Mouse (Mus musculus) thymus, adult 2 months (tissue): Measurements from ENCODE around the gene Plxdc1. TPM values are rescaled to one million over a fixed set of nuclear protein-coding genes. Genes with fewer than 3 reads are reported as not detected.

Source experiments
- DNase-seq: peaks from one replicate; pipeline ENCODE4 v3.0.0; 2021
- H3K27ac ChIP-seq: fragments of 200-500 bp; 2 replicates; pipeline ENCODE4 v1.5.1; 2012; ENCODE audit warnings: low read length, control low read depth; ENCODE audit not compliant: control insufficient read depth, insufficient read depth
- H3K27me3 ChIP-seq: fragments of 200-500 bp; 2 replicates; pipeline ENCODE4 v1.6.1; 2012; ENCODE audit warnings: mild to moderate bottlenecking, low read length, moderate library complexity, mixed read lengths; ENCODE audit not compliant: control insufficient read depth, insufficient read depth
- H3K36me3 ChIP-seq: fragments of 200-500 bp; 2 replicates; pipeline ENCODE4 v1.6.1; 2012; ENCODE audit warnings: mild to moderate bottlenecking, low read length, moderate library complexity; ENCODE audit not compliant: control insufficient read depth, insufficient read depth
- H3K4me1 ChIP-seq: fragments of 200-500 bp; replicated peaks from 2 replicates; pipeline ENCODE4 v1.6.1; 2012; ENCODE audit warnings: low read length; ENCODE audit not compliant: control insufficient read depth, insufficient read depth
- H3K4me3 ChIP-seq: fragments of 200-500 bp; 2 replicates; pipeline ENCODE4 v1.5.1; 2012; ENCODE audit warnings: mild to moderate bottlenecking, low read length, control low read depth, moderate library complexity; ENCODE audit not compliant: control insufficient read depth, insufficient read depth
- CTCF ChIP-seq: fragments of 200-500 bp; IDR thresholded peaks from 2 replicates; pipeline ENCODE4 v1.5.1; 2012; ENCODE audit warnings: mild to moderate bottlenecking, control low read depth, low read length, moderate library complexity, borderline replicate concordance; ENCODE audit not compliant: control insufficient read depth, poor library complexity, insufficient read depth; ENCODE audit errors: extremely low read depth
- POLR2A ChIP-seq: fragments of 200-500 bp; IDR thresholded peaks from 2 replicates; pipeline ENCODE4 v1.6.1; 2012; ENCODE audit warnings: mild to moderate bottlenecking, low read length, control low read depth, moderate library complexity; ENCODE audit not compliant: control insufficient read depth, poor library complexity, insufficient read depth; ENCODE audit errors: extremely low read depth
- WGBS: fragments of 180-500 bp; shearing (Covaris S2); methylation state at CpG from one replicate; pipeline ENCODE4 v1.1.7; 2018; 5-methylcytosine and 5-hydroxymethylcytosine counted together
- polyA plus RNA-seq: library from polyadenylated mRNA; depleted of rRNA; stranded (reverse); fragments of >200 nt; gene quantifications from 2 replicates; pipeline ENCODE4 v1.2.3, GENCODE M21; 2012

The Plxdc1 gene
- polyA plus RNA-seq, 1 experiment: 77.5 TPM

DNA sequence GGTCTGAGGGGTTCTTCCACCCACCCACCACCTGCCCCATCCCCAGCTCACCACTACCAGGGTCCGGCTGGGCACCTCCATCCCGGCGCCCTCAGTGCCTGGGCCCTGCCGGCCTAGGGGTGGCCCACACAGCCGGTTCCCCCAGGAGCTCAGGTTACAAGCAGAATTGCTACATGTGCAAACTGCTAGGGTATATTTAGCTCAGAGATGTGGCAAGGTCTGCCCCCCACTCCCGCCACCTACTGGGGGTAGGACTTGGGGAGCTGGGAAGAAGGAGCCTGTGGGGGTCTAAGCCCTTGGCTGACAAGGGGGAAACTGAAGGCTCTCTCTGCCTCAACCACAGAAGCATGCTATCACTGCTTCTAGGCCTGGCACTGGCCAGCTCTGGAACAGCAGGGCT, 32.0 kb upstream of the Plxdc1 start:
- 91% methylated on average over 6 of the region's 6 CpGs for WGBS
- Histone ChIP-seq H3K4me3 (no peak overlapping the region), H3K36me3 (no peaks in the 10 kb centered on the region), H3K27ac (no peak overlapping the region), H3K27me3 (no peaks in the 10 kb centered on the region), H3K4me1 (peaks cover 36% of the 10 kb centered on the region)
- no peak for DNase-seq
- TF ChIP-seq POLR2A: no peak
- TF ChIP-seq CTCF: no peak

DNA sequence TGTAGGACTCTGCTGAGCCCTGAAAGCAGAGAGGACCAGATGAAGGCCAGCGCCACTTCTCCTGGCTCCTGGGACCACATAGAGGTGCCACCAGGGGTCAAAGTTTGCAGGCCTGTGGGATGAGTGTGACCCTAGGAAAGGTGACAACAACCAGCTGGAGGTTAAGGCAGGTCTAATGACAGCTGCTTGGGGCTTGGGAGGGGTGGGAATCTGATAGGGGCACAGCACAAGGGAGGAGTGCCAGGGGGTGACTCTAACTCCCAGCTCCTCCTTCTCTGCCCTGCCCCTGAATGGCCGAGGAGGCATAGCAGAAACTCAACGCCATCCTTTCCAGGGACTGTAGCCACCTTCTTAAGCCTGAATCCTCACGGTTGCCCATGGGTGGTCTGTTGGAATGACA, 30.6 kb upstream of the Plxdc1 start:
- no peaks in the 10 kb centered on the region for H3K36me3 ChIP-seq
- WGBS: 98% methylated on average over 4 of the region's 4 CpGs
- no peaks in the 10 kb centered on the region for H3K27me3 ChIP-seq
- peaks cover 26% of the 10 kb centered on the region for H3K4me1 ChIP-seq
- DNase-seq: no peak
- H3K4me3 ChIP-seq: no peak overlapping the region
- TF ChIP-seq POLR2A (no peak), CTCF (no peak)
- H3K27ac ChIP-seq: no peak overlapping the region

DNA sequence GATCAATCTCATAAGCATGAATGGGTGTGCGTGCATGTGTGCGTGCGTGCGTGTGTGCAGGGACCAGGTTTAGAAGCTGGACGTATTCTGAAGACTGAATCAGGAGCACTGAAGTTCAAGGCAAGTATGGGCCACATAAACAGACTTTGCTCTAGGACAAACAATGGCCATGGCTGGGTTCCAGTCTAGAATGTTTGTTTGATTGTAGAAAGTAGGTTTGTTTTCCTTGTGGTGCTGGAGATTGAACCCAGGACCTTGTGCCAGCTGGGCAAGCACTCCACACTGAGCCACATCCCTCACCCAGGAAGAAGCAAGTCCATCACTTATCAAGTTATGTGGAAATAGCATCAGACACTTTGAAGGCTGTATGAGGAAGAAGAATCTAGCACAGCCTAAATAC, 29.9 kb upstream of the Plxdc1 start:
- H3K4me1 ChIP-seq: peaks cover 20% of the 10 kb centered on the region
- TF ChIP-seq CTCF (no peak), POLR2A (no peak)
- H3K27ac ChIP-seq: no peak overlapping the region
- H3K27me3 ChIP-seq: no peaks in the 10 kb centered on the region
- H3K36me3 ChIP-seq: no peaks in the 10 kb centered on the region
- 98% methylated on average over 5 of the region's 5 CpGs for WGBS
- DNase-seq: no peak
- H3K4me3 ChIP-seq: no peak overlapping the region

DNA sequence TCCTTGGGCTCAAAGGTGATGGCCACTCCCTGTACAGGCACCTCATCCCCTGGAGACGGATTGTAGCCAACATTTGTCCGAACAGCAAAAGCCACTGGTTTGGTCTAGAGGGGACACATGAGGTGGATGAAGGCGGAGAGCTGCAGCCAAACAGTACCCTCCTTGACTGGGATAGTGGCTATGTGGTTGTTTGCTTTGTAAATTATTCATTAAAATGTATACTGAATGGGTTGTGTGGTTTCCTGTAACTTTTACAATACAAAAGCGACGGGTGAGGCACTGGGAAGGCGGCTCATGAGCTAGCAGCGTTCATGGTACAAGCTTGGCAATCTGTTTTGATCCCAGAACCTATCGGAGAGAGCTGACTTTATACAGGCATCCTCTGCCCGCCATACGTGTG, 26.6 kb upstream of the Plxdc1 start:
- no peak for TF ChIP-seq POLR2A
- no peak for TF ChIP-seq CTCF
- H3K4me1 ChIP-seq: peaks cover 6% of the 10 kb centered on the region
- no peaks in the 10 kb centered on the region for H3K27me3 ChIP-seq
- 92% methylated on average over 10 of the region's 10 CpGs for WGBS
- H3K36me3 ChIP-seq: no peaks in the 10 kb centered on the region
- H3K4me3 ChIP-seq: no peak overlapping the region
- no peak overlapping the region for H3K27ac ChIP-seq
- no peak for DNase-seq

DNA sequence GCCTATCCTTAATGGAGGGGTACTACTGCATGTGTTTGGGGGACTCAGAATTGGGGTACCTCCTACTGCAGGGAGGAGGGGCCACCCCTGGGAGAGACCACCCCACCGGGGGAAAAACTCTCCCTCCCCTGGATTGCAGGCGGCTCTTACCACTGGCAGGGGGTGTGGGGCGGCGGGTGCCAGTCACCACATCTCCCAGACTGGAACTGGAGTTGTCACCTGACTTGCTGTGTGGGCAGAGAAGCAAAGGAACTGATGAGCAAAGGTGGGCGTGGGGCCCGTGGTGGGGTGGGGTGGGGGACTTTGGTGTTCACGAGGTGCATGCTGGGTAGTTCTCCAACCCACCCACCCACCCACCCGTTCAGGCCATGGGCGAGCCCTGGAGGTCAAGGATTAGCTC, 25.5 kb upstream of the Plxdc1 start:
- no peak overlapping the region for H3K27ac ChIP-seq
- WGBS: 87% methylated on average over 9 of the region's 9 CpGs
- H3K36me3 ChIP-seq: no peaks in the 10 kb centered on the region
- no peak overlapping the region for H3K4me3 ChIP-seq
- no peak for DNase-seq
- no peak for TF ChIP-seq POLR2A
- H3K4me1 ChIP-seq: peaks cover 8% of the 10 kb centered on the region
- no peaks in the 10 kb centered on the region for H3K27me3 ChIP-seq

DNA sequence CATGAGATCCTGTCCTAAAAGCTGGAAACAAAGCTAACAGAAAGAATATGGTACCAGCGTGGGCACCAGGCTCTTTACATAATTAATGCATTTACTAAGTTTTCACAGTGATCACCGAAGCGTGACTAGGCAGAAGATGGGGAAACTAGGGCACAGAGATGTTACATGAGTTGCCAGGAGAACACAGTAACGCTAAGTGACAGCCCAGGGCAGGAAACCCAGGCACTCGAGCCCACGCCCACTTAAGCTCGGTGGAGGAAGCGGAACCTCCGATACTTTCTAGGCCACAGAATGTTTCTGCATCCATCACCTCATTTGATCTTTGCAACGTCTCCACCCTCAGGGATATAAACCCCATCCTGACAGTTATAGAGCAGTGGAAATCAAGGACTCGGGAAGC, 21.8 kb upstream of the Plxdc1 start:
- TF ChIP-seq POLR2A (no peak), CTCF (no peak)
- Histone ChIP-seq H3K36me3 (no peaks in the 10 kb centered on the region), H3K4me1 (peaks cover 16% of the 10 kb centered on the region), H3K27me3 (no peaks in the 10 kb centered on the region), H3K4me3 (no peak overlapping the region), H3K27ac (no peak overlapping the region)
- WGBS: 36% methylated on average over 11 of the region's 11 CpGs
- DNase-seq: no peak

DNA sequence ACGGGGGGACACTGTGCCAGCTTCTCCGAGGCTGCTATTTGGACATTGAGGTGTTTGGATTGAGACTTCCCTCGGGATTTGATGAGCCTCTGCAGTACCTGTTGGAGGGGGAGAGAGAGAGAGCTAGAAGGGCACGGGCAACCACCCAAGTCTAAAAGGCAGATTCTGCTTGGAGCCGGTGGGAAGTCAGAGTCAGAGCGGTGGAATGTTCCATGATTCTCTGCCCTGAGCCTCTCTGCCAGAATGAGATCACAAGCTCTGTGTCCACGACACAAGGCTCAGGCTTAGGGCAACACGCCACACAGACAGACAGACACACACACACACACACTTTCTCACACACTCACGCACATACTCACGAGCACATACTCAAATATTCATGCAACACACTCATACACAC, 19.4 kb upstream of the Plxdc1 start:
- TF ChIP-seq POLR2A (no peak), CTCF (no peak)
- WGBS: 95% methylated on average over 10 of the region's 10 CpGs
- DNase-seq: no peak
- no peaks in the 10 kb centered on the region for H3K36me3 ChIP-seq
- H3K4me3 ChIP-seq: no peak overlapping the region
- H3K27ac ChIP-seq: no peak overlapping the region
- no peaks in the 10 kb centered on the region for H3K27me3 ChIP-seq
- H3K4me1 ChIP-seq: peaks cover 37% of the 10 kb centered on the region
